Mouse (Mus musculus) lung, adult 2 months (tissue): ENCODE results near the gene Vti1a.

Experiments
- CTCF ChIP-seq: fragments of 200-500 bp; IDR thresholded peaks from 2 replicates; pipeline ENCODE4 v1.5.1; 2011; ENCODE audit warnings: mild to moderate bottlenecking, low read length, control low read depth; ENCODE audit not compliant: insufficient read depth
- POLR2A ChIP-seq: fragments of 200-500 bp; IDR thresholded peaks from 2 replicates; pipeline ENCODE4 v1.6.1; 2011; ENCODE audit warnings: low read depth, mild to moderate bottlenecking, control low read depth, low read length, borderline replicate concordance; ENCODE audit errors: extremely low read depth

- TF ChIP-seq CTCF (no peak), POLR2A (no peak)
Observed at GRCm38 (mm10) chr19:55622821-55623220, 306.7 kb downstream of the Vti1a start.
